Mouse (Mus musculus) C2C12 (cell line): Measurements from ENCODE around the gene Bbox1.

Experiments
- CEBPB ChIP-seq: IDR thresholded peaks from one replicate; pipeline ENCODE4 v1.6.1; 2011; ENCODE audit warnings: low read depth, mild to moderate bottlenecking, control low read depth, moderate library complexity
- CTCF ChIP-seq: IDR thresholded peaks from one replicate; pipeline ENCODE4 v1.5.1; 2011; ENCODE audit not compliant: control insufficient read depth, insufficient read depth, insufficient read length
- MYOD1 ChIP-seq: IDR thresholded peaks from one replicate; pipeline ENCODE4 v1.6.1; 2011; ENCODE audit warnings: low read depth; ENCODE audit not compliant: control insufficient read depth, insufficient read length
- USF1 ChIP-seq: IDR thresholded peaks from one replicate; pipeline ENCODE4 v1.6.1; 2011; ENCODE audit warnings: low read depth, mild to moderate bottlenecking, control low read depth, moderate library complexity

DNA sequence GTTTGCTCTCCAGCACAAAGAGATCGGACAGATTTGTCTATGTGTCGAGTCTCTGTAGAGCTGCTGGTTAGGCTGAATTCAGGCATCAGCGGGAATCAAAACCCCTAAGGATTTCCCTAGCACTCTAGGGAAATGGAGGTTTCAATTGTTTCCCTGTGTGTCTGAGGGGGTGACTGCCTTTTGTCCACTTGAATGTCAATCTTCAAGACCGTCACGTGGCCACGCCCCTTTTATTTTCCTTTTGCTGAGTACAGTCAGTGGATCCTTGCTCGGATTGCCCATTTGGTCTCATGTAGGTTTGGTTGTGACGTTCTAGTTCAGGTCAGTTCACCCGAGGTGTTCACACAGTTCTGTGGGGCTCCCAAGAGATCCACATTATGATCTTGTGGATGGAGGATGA lies 82.1 kb downstream of the Bbox1 start:
- TF ChIP-seq CTCF, result no peak
- TF ChIP-seq MYOD1, result no peak
- no peak for TF ChIP-seq USF1
- no peak for TF ChIP-seq CEBPB
